Mouse (Mus musculus): Measurements from ENCODE around the gene Khdrbs1. TPM values are rescaled to one million over a fixed set of nuclear protein-coding genes. Genes with fewer than 3 reads are reported as not detected.

Khdrbs1 gene
- total RNA-seq (2023; ENCODE audit: inconsistent age), result 129 to 134 TPM (median 132 TPM) in 4 replicates

GRCm38 (mm10) chr4:129742232-129743009 is at the start of gene Khdrbs1:
Khdrbs1 (minus strand) TSS chr4:129742303.

GRCm38 (mm10) chr4:129696158-129696985 is 45.7 kb downstream of the Khdrbs1 start, which contains the start of gene Tmem39b:
Tmem39b (minus strand) TSS chr4:129696838.

DNA sequence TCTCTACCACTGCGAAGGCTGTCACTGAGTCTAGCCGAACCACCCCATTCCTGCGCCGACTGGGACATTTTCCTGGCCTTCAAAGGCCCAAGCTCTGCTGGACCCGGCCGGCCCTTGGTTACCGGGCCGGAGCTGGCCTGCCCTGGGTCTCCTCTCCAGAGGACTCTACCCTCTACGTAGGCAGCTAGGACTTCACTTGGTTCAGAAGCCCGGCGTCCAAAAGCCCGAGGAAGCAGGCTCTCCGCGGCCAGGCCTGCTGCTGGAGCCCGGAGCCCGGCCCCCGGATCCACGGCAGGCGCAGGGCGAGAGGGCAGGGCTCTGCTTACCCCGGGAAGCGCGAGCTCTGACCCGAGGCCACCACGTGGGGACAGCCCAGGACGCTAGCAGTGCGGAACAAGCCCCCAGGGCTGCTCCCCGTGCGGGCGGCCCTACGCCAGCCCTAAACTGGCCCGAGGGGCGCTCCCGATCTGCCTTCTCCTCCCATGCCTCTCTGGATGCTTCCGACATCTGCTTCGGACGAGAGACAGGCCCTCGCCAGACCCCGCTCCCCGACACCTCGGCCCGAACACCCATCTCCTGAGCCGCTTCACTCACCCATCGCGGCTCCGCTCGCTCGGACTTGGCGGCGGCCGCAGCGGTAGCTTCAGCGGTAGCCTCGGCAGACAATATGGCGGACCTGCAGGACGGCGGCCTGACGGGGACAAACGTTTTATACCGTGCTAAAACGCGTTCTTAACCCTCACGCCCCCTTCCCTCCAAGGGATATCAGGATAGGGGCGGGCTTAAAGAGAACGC is 69.8 kb downstream of the Khdrbs1 start, which contains the start of gene Kpna6:
Kpna6 (minus strand) TSS at position 685 of the 795 bp plus-strand sequence.

Other genes starting within 250 kb of the Khdrbs1 start
- 75.1 to 90.8 TPM (median 82.9 TPM) in 4 replicates for gene Marcksl1, start 228.7 kb downstream of the Khdrbs1 start, total RNA-seq (2023; ENCODE audit: inconsistent age)
- 156 to 175 TPM (median 161 TPM) in 4 replicates for gene Hdac1, start 199.6 kb downstream of the Khdrbs1 start, total RNA-seq (2023; ENCODE audit: inconsistent age)
- gene Lck, start 168.7 kb downstream of the Khdrbs1 start, total RNA-seq (2023; ENCODE audit: inconsistent age), result 25.0 to 36.7 TPM (median 29.8 TPM) in 4 replicates
- gene Fam167b, start 163.8 kb downstream of the Khdrbs1 start, total RNA-seq (2023; ENCODE audit: inconsistent age), result not detected in 4 replicates
- gene Eif3i, start 141.7 kb downstream of the Khdrbs1 start, total RNA-seq (2023; ENCODE audit: inconsistent age), result 156 to 162 TPM (median 160 TPM) in 4 replicates
- gene Tmem234, start 141.6 kb downstream of the Khdrbs1 start, total RNA-seq (2023; ENCODE audit: inconsistent age), result 111 to 128 TPM (median 118 TPM) in 4 replicates
- gene Dcdc2b, start 128.0 kb downstream of the Khdrbs1 start, total RNA-seq (2023; ENCODE audit: inconsistent age), result 0.84 to 2.4 TPM (median 1.4 TPM) in 4 replicates
- 16.6 to 21.8 TPM (median 18.0 TPM) in 4 replicates for gene Iqcc, start 123.2 kb downstream of the Khdrbs1 start, total RNA-seq (2023; ENCODE audit: inconsistent age)
- 14.4 to 21.1 TPM (median 17.6 TPM) in 4 replicates for gene Ccdc28b, start 118.4 kb downstream of the Khdrbs1 start, total RNA-seq (2023; ENCODE audit: inconsistent age)
- gene Txlna, start 101.2 kb downstream of the Khdrbs1 start, total RNA-seq (2023; ENCODE audit: inconsistent age), result 73.6 to 90.3 TPM (median 86.7 TPM) in 4 replicates
- gene Kpna6, start 69.5 kb downstream of the Khdrbs1 start, total RNA-seq (2023; ENCODE audit: inconsistent age), result 39.2 to 48.0 TPM (median 44.4 TPM) in 4 replicates
- 16.8 to 19.2 TPM (median 17.5 TPM) in 4 replicates for gene Tmem39b, start 45.5 kb downstream of the Khdrbs1 start, total RNA-seq (2023; ENCODE audit: inconsistent age)
- 370 to 439 TPM (median 425 TPM) in 4 replicates for gene Ptp4a2, start 68.9 kb upstream of the Khdrbs1 start, total RNA-seq (2023; ENCODE audit: inconsistent age)
- gene Spocd1, start 186.9 kb upstream of the Khdrbs1 start, total RNA-seq (2023; ENCODE audit: inconsistent age), result not detected in 4 replicates
- gene Adgrb2, start 242.6 kb upstream of the Khdrbs1 start, total RNA-seq (2023; ENCODE audit: inconsistent age), result 0.19 to 0.63 TPM in 2 of 4 replicates, not detected in the others